Mouse (Mus musculus) hindbrain, embryonic 11.5 days (tissue): Measurements from ENCODE around the gene Camta1. TPM values are rescaled to one million over a fixed set of nuclear protein-coding genes. Genes with fewer than 3 reads are reported as not detected.

Experiments
- ATAC-seq: fragments of 200-750 bp; cut with Nextera tagmentation; 2 replicates; pipeline ENCODE4 v1.8.0; 2017; ENCODE audit warnings: mild to moderate bottlenecking, moderate TSS enrichment, moderate library complexity; ENCODE audit not compliant: low FRiP score
- DNase-seq: peaks from one replicate; pipeline ENCODE4 v3.0.0-alpha.2; 2015; ENCODE audit warnings: low spot score
- H3K27ac ChIP-seq: fragments of 300-500 bp; sonication (generic); 2 replicates; pipeline ENCODE4 v1.5.1; 2014; ENCODE audit warnings: mild to moderate bottlenecking, low read depth, low read length
- H3K27me3 ChIP-seq: fragments of 300-500 bp; sonication (generic); 2 replicates; pipeline ENCODE4 v1.6.1; 2014; ENCODE audit warnings: mild to moderate bottlenecking, low read length, moderate library complexity, mixed read lengths; ENCODE audit not compliant: control insufficient read depth, insufficient read depth
- H3K36me3 ChIP-seq: fragments of 300-500 bp; sonication (generic); 2 replicates; pipeline ENCODE4 v1.6.1; 2014; ENCODE audit warnings: mild to moderate bottlenecking, low read length, moderate library complexity, mixed read lengths; ENCODE audit not compliant: control insufficient read depth, insufficient read depth
- H3K4me1 ChIP-seq: fragments of 300-500 bp; sonication (generic); replicated peaks from 2 replicates; pipeline ENCODE4 v1.6.1; 2014; ENCODE audit warnings: low read length, mixed read lengths; ENCODE audit not compliant: control insufficient read depth, insufficient read depth
- H3K4me2 ChIP-seq: fragments of 300-500 bp; sonication (generic); replicated peaks from 2 replicates; pipeline ENCODE4 v1.6.1; 2014; ENCODE audit warnings: mild to moderate bottlenecking, low read depth, low read length
- H3K4me3 ChIP-seq: fragments of 300-500 bp; sonication (generic); 2 replicates; pipeline ENCODE4 v1.5.1; 2014; ENCODE audit warnings: low read depth, low read length
- H3K9ac ChIP-seq: fragments of 300-500 bp; sonication (generic); 2 replicates; pipeline ENCODE4 v1.6.1; 2014; ENCODE audit warnings: low read depth, low read length
- H3K9me3 ChIP-seq: fragments of 300-500 bp; sonication (generic); 2 replicates; pipeline ENCODE4 v1.6.1; 2016; ENCODE audit warnings: low read length; ENCODE audit not compliant: control insufficient read depth
- WGBS: fragments of 180-500 bp; shearing (Covaris S2); extraction: QIAGEN DNeasy Blood & Tissue Kit; methylation state at CpG from one replicate; pipeline ENCODE4 v1.1.7; 2014; 5-methylcytosine and 5-hydroxymethylcytosine counted together
- polyA plus RNA-seq: library from polyadenylated mRNA; unstranded; fragments of >200 nt; fragmentation: Nextera tagmentation; extraction: Ambion mirVana; gene quantifications from 2 replicates; pipeline ENCODE4 v1.2.1, GENCODE M21; 2014

The Camta1 gene
- polyA plus RNA-seq, 1 experiment from 2014 or later: 130 TPM

DNA sequence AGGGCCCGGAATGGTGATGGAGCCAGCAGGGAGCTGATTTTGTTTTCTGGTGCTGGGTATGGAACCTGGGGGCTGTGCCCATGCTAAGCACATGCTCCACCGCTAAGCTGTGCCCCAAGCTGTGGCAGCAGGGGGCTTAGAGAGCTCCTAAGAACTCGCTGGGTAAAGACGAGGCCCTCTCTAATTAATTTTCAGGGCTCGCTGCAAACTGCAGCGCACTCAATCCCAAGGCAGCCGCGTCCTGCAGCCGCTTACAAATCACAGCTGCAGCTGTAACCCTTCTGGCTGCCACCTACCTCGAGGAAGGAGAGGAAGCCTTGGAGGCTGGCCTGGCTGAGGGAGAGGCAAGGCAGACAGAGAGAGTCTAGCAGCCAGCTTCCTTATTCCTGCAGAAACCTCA is 639.0 kb downstream of the Camta1 start:
- DNase-seq: no peak
- WGBS: 20% methylated on average over 10 of the region's 10 CpGs
- Histone ChIP-seq H3K4me3 (no peak overlapping the region), H3K27me3 (no peaks in the 10 kb centered on the region; the same call in 1 of the 2 replicates), H3K4me2 (no peak overlapping the region), H3K27ac (0 out of 2 replicates have a peak overlapping the region, but pooled peaks have one; percentile 30), H3K36me3 (no peaks in the 10 kb centered on the region), H3K9ac (0 out of 2 replicates have a peak overlapping the region, but pooled peaks have one; percentile 31), H3K9me3 (no peaks in the 10 kb centered on the region), H3K4me1 (peaks cover 8% of the 10 kb centered on the region; the same call in 1 of the 2 replicates)
- ATAC-seq: no peak

DNA sequence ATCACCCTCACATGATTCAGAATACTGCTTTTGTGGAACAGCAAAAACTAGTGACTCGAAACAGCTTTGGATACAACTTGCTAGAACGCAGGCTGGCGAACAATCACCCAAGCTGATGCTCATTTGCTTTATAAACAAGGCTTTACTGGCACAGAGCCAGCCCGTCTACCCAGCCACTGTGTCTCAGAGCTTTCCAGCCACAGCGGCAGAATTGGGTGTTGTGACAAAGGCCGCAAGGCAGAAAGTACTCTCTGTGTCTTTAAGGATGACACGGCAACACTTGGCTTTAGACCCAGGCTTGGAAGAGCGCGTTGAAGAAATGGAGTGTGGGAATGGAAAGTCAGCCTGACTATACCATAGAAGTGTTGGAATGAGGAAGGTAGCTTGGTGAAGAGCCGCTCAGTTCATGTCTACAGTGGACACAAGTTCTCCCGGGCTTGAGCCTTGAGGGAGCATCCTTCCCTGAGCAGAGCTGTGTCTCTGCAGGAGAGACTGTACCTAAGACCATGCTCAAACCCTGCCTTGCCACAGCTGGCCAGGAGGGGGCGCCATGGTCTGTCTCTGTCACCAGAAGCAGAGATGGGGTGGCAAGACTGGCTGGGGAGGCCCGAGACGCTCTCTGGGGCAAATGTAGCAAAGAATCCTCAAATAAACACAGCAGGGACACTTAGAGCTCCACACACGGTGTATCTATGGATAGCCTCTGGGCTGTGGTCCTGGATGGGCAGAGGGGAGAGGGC is 645.0 kb downstream of the Camta1 start:
- Histone ChIP-seq H3K9me3 (no peaks in the 10 kb centered on the region), H3K27me3 (no peaks in the 10 kb centered on the region), H3K4me1 (no peaks in the 10 kb centered on the region), H3K9ac (no peak overlapping the region), H3K4me2 (no peak overlapping the region), H3K36me3 (no peaks in the 10 kb centered on the region), H3K4me3 (no peak overlapping the region), H3K27ac (no peak overlapping the region)
- no peak for ATAC-seq
- 84% methylated on average over 15 of the region's 15 CpGs for WGBS
- peak; percentile 34 for DNase-seq

DNA sequence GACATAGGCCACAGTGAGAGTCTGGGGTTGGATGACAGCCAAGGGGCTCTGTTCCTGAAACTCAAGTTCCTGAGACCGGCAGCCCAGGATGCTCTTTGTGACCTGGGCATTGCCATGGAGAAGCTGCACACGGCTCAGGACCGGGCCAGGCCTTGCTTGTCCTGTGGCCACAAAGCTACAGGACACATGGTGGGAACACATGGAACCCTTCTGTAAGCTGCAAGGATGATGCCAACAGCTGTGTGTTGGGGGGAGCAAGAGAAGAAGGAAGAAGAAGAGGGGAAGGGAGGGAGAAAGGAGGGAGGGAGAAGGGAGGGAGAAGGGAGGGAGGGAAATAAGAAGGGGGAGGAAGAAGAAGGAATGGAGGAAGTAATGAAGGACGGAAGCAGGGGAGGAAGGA is 645.8 kb downstream of the Camta1 start:
- H3K9me3 ChIP-seq: no peaks in the 10 kb centered on the region
- no peaks in the 10 kb centered on the region for H3K36me3 ChIP-seq
- H3K4me3 ChIP-seq: no peak overlapping the region
- ATAC-seq: no peak
- H3K4me2 ChIP-seq: no peak overlapping the region
- WGBS: 75% methylated on average over 4 of the region's 4 CpGs
- no peak overlapping the region for H3K9ac ChIP-seq
- H3K4me1 ChIP-seq: no peaks in the 10 kb centered on the region
- no peaks in the 10 kb centered on the region for H3K27me3 ChIP-seq
- H3K27ac ChIP-seq: no peak overlapping the region
- no peak for DNase-seq

DNA sequence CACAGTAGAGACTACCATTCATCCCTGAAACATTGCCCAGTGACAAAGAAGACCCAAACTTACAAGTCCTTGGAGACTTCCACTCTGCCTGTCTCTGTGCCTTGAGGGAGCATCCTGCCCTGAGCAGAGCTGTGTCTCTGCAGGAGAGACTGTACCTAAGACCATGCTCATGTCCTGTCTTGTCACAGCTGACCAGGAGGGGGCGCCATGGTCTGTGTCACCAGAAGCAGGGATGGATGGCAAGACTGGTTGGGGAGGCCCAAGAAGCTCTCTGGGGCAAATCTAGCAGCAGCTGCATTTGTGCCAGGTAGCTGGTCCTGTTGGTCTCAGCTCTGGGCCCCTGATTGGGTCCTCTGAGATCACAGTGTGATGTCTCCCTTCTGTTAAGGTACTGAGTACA is 646.5 kb downstream of the Camta1 start:
- Histone ChIP-seq H3K36me3 (no peaks in the 10 kb centered on the region), H3K9ac (no peak overlapping the region), H3K4me3 (no peak overlapping the region), H3K27me3 (no peaks in the 10 kb centered on the region), H3K4me1 (no peaks in the 10 kb centered on the region), H3K4me2 (no peak overlapping the region), H3K9me3 (no peaks in the 10 kb centered on the region), H3K27ac (no peak overlapping the region)
- 40% methylated on average over 1 of the region's 1 CpGs for WGBS
- no peak for DNase-seq
- no peak for ATAC-seq

DNA sequence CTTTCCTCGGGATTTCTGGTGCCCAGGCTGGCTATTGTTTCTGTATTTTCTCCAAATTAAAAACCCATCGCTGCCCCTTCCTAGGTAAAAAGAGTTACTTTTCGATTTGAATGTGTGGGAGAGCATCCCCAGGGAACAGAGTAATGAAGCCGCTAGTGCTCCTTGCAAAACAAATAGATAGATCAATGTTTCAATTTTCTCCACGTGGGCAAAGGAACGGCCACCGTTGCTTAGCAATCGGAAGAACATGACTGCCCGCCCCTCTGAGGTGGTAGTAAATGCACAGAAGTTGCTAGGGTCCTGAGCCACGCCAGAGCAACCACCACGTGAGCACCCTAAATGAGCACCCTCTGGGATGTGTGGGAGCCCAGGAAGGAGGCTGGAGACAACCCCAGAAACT is 648.2 kb downstream of the Camta1 start:
- H3K9ac ChIP-seq: no peak overlapping the region
- WGBS: 71% methylated on average over 11 of the region's 11 CpGs
- no peaks in the 10 kb centered on the region for H3K9me3 ChIP-seq
- H3K4me3 ChIP-seq: no peak overlapping the region
- no peaks in the 10 kb centered on the region for H3K36me3 ChIP-seq
- H3K4me1 ChIP-seq: no peaks in the 10 kb centered on the region
- no peak for ATAC-seq
- DNase-seq: no peak
- no peak overlapping the region for H3K4me2 ChIP-seq
- H3K27ac ChIP-seq: no peak overlapping the region
- H3K27me3 ChIP-seq: no peaks in the 10 kb centered on the region

DNA sequence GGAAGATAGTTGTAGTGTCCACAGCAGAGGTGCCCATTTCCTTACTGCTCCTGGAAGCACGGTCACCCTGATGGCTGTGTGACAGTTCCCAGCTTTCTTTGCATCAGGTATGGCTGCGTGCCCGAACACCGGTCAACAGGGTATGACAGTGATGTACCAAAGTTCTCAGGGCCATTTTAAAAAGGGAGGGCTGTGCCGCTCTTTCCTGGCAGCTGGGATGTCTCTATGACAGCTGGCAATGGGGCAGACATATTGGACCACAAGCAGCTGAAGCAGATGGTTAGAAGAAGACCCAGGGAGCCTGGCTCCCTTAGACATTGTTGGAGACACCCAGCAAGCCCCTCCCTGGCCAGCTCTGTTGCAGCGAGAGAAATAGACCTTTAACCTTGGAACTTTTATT is 649.7 kb downstream of the Camta1 start:
- WGBS: 96% methylated on average over 6 of the region's 6 CpGs
- no peak overlapping the region for H3K4me3 ChIP-seq
- DNase-seq (no peak), ATAC-seq (no peak)
- no peaks in the 10 kb centered on the region for H3K27me3 ChIP-seq
- no peaks in the 10 kb centered on the region for H3K4me1 ChIP-seq
- no peaks in the 10 kb centered on the region for H3K36me3 ChIP-seq
- H3K9ac ChIP-seq: no peak overlapping the region
- H3K27ac ChIP-seq: no peak overlapping the region
- H3K4me2 ChIP-seq: no peak overlapping the region
- no peaks in the 10 kb centered on the region for H3K9me3 ChIP-seq

DNA sequence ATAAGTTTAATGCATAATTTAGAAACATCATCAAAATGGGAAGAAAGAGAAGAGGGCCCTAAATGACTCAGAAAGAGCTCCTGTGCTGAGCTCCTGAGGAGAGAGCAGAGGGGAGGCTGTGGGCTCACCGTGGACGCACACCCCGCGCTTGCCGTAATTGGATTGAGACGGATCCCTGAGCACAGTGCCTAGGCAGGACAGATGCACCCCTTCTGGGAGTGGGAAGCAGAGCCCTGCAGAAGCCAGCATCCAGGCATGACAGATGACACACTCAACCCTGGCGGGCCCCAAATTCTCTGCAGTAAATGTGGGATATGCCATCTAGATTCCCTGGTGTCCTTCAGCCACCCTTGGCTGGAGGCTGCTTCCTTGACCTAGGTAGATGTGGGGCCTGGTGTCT is 654.1 kb downstream of the Camta1 start:
- ATAC-seq: no peak
- Histone ChIP-seq H3K4me2 (no peak overlapping the region), H3K4me1 (no peaks in the 10 kb centered on the region), H3K4me3 (no peak overlapping the region), H3K27me3 (no peaks in the 10 kb centered on the region), H3K36me3 (no peaks in the 10 kb centered on the region), H3K9me3 (no peaks in the 10 kb centered on the region), H3K27ac (no peak overlapping the region), H3K9ac (no peak overlapping the region)
- WGBS: 88% methylated on average over 7 of the region's 7 CpGs
- no peak for DNase-seq

DNA sequence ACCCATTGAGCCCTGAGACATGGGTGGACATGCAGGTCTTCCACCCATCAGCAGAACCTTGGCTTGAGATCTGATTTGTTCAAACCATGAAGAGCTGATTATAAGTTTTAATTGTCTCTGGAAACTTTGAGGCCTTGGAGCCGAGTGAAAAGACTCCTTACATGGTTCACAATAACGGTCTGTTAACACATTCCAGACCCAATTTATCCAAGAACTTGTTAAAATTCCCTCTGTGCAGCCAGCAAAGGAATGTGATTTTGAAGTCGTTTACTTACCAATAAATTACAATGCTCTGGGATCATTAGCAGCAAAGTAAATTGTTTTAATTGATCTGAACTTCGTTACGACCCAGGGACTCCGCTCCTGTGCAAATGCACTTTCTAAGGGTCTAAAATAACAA is 658.8 kb downstream of the Camta1 start:
- H3K27me3 ChIP-seq: no peaks in the 10 kb centered on the region
- no peak overlapping the region for H3K4me2 ChIP-seq
- H3K4me3 ChIP-seq: no peak overlapping the region
- ATAC-seq (no peak), DNase-seq (no peak)
- no peaks in the 10 kb centered on the region for H3K36me3 ChIP-seq
- H3K4me1 ChIP-seq: no peaks in the 10 kb centered on the region
- no peak overlapping the region for H3K9ac ChIP-seq
- WGBS: 76% methylated on average over 6 of the region's 6 CpGs
- no peak overlapping the region for H3K27ac ChIP-seq
- H3K9me3 ChIP-seq: no peaks in the 10 kb centered on the region

DNA sequence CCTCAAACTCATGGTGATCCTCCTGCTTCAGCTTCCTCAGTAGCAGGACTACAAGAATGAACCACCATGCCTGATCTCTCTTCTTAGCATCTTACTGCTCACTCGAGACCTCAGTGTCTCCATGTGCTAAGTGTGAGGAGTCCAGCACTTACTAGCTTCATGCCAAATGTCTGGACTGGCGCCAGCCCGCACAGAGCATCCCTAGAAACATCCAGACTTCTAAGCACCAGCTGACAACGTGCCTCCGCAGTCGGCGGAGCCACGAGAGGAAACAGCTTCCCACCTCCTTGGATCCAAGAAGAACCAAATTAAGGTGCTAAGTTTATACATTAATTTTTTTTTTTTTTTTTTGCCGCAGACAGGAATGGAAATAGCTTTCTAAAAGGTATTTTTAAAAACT is 661.4 kb downstream of the Camta1 start:
- Histone ChIP-seq H3K9me3 (no peaks in the 10 kb centered on the region), H3K36me3 (no peaks in the 10 kb centered on the region), H3K4me2 (no peak overlapping the region), H3K4me3 (no peak overlapping the region), H3K9ac (no peak overlapping the region), H3K27ac (no peak overlapping the region), H3K4me1 (no peaks in the 10 kb centered on the region; the same call in 1 of the 2 replicates), H3K27me3 (no peaks in the 10 kb centered on the region)
- no peak for DNase-seq
- 89% methylated on average over 9 of the region's 9 CpGs for WGBS
- no peak for ATAC-seq
